In the genomic region with DNA sequence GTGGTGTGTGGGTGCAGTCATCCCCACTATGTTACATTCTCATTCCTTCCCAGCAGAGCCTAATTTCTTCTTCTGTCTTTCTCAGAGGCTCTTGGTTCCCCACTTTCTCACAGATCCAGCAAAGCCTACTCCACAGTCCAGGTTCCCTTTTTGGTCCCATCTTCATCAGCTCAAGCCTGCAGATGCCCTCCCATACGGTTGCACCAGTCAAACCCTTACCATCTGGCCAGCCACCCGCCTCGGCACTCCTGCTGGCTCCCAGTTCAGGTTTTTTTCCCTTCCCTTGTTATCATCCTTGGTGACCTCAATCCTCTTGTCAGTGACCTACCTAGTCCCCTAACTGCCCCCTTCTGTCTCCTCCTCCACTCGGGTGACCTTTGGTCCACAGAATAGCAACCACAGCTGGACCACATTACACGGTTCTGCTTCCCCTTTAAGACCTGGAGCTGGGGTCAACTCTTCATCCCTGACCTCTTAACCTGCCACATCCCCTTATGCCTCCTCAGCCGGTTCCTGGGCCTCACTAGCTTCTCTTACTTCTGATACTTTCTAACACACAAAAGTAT, we compare ENCODE assay signal across 24 mouse cellular contexts.
DNase-seq lines count a peak whose midpoint lies in the region; ATAC-seq and TF ChIP-seq lines count a peak whose summit lies in the region.
"Had no signal": no experiment of that assay in that cellular context is flagged by ENCODE, and none has a peak within 500 bp of the region (broad histone marks: within the 10 kb centered on the region; RNA-seq: fewer than 3 reads in every experiment).

No protein-coding gene starts in this region.

- no peaks in the 10 kb centered on the region for H3K36me3 ChIP-seq in hindbrain, embryonic 10.5 days
- no peaks in the 10 kb centered on the region for H3K36me3 ChIP-seq in hindbrain, embryonic 12.5 days
- H3K36me3 ChIP-seq in lung, postnatal 0 days (ENCODE audit: insufficient read depth, low read length) = no peaks in the 10 kb centered on the region
- H3K36me3 ChIP-seq: embryonic facial prominence, embryonic 13.5 days; forebrain, embryonic 12.5 days; heart, embryonic 12.5 days; limb, embryonic 15.5 days; midbrain, embryonic 12.5 days; neural tube, embryonic 12.5 days had no signal

- 8% methylated on average over 6 of the region's 6 CpGs for WGBS in hindbrain, embryonic 10.5 days
- WGBS in hindbrain, embryonic 12.5 days = 7% methylated on average over 6 of the region's 6 CpGs
- WGBS in lung, postnatal 0 days = 60% methylated on average over 6 of the region's 6 CpGs

- H3K9ac ChIP-seq in hindbrain, embryonic 12.5 days = no peak overlapping the region
- no peak overlapping the region for H3K9ac ChIP-seq in lung, postnatal 0 days (replicated peaks; ENCODE audit: low read depth)
- H3K9ac ChIP-seq: embryonic facial prominence, embryonic 13.5 days; forebrain, embryonic 12.5 days; heart, embryonic 12.5 days; limb, embryonic 15.5 days; midbrain, embryonic 12.5 days; neural tube, embryonic 12.5 days had no signal

- TF ChIP-seq EP300 in lung, postnatal 0 days (IDR thresholded peaks at IDR 0.05) = no peak

- no peak overlapping the region for H3K4me2 ChIP-seq in hindbrain, embryonic 12.5 days (replicated peaks)
- H3K4me2 ChIP-seq in lung, postnatal 0 days (replicated peaks; ENCODE audit: low read depth, low read length) = no peak overlapping the region
- H3K4me2 ChIP-seq: embryonic facial prominence, embryonic 13.5 days; forebrain, embryonic 12.5 days; heart, embryonic 12.5 days; limb, embryonic 15.5 days; midbrain, embryonic 12.5 days; neural tube, embryonic 12.5 days had no signal

- peaks cover 33% of the 10 kb centered on the region for H3K4me1 ChIP-seq in hindbrain, embryonic 10.5 days (replicated peaks)
- 0 out of 2 replicates have a peak, but pooled peaks cover 3% of the 10 kb centered on the region for H3K4me1 ChIP-seq in hindbrain, embryonic 12.5 days
- H3K4me1 ChIP-seq in lung, postnatal 0 days (ENCODE audit: insufficient read depth, low read depth, low read length) = no peaks in the 10 kb centered on the region
- H3K4me1 ChIP-seq: forebrain, embryonic 12.5 days; midbrain, embryonic 12.5 days; neural tube, embryonic 12.5 days had no signal

- H3K27me3 ChIP-seq in hindbrain, embryonic 10.5 days (ENCODE audit: insufficient read depth, poor library complexity, severe bottlenecking) = 0 out of 2 replicates have a peak, but pooled peaks cover 6% of the 10 kb centered on the region
- H3K27me3 ChIP-seq in hindbrain, embryonic 12.5 days = no peaks in the 10 kb centered on the region
- H3K27me3 ChIP-seq in lung, postnatal 0 days (replicated peaks; ENCODE audit: insufficient read depth, low read length) = no peaks in the 10 kb centered on the region
- H3K27me3 ChIP-seq: embryonic facial prominence, embryonic 13.5 days; forebrain, embryonic 12.5 days; limb, embryonic 15.5 days; midbrain, embryonic 12.5 days; neural tube, embryonic 12.5 days had no signal

- H3K27ac ChIP-seq in hindbrain, embryonic 10.5 days = peak overlapping the region; percentile 53; the same call in 1 of the 2 replicates
- no peak overlapping the region for H3K27ac ChIP-seq in hindbrain, embryonic 12.5 days
- H3K27ac ChIP-seq in lung, postnatal 0 days (ENCODE audit: low read length) = no peak overlapping the region
- H3K27ac ChIP-seq: embryonic facial prominence, embryonic 13.5 days; forebrain, embryonic 12.5 days; gastrocnemius, adult 2 months; limb, embryonic 15.5 days; midbrain, embryonic 12.5 days; neural tube, embryonic 12.5 days had no signal

- peak; percentile 51 for DNase-seq in hindbrain, embryonic 10.5 days (ENCODE audit: low spot score)
- peak; percentile 50 to 59 for DNase-seq in cerebellum, adult 18-20 months
- DNase-seq in cerebellum, postnatal 10 days = peak; percentile 64 to 72
- DNase-seq in embryo, embryonic 11 days = peak; percentile 52
- DNase-seq in lung, postnatal 0 days (ENCODE audit: low spot score) = no peak
- no peak for DNase-seq in liver
- DNase-seq in frontal cortex, postnatal 36 days (ENCODE audit: low spot score in 2 of 2) = no peak
- DNase-seq: adrenal gland, postnatal 14 days; gastrocnemius, adult 2 months; heart, postnatal 10 days; layer of hippocampus, adult 9-11 months; lung, postnatal 10 days; retina, postnatal 1 day; thymus, postnatal 14 days had no signal

- no peak for TF ChIP-seq CTCF in lung, postnatal 0 days (IDR thresholded peaks at IDR 0.05)

- no peaks in the 10 kb centered on the region for H3K9me3 ChIP-seq in hindbrain, embryonic 10.5 days
- H3K9me3 ChIP-seq in hindbrain, embryonic 12.5 days (replicated peaks) = no peaks in the 10 kb centered on the region
- H3K9me3 ChIP-seq in lung, postnatal 0 days (ENCODE audit: low read length) = no peaks in the 10 kb centered on the region
- H3K9me3 ChIP-seq: embryonic facial prominence, embryonic 13.5 days; forebrain, embryonic 12.5 days; heart, embryonic 12.5 days; limb, embryonic 15.5 days; midbrain, embryonic 12.5 days; neural tube, embryonic 12.5 days had no signal

- no peak overlapping the region for H3K4me3 ChIP-seq in hindbrain, embryonic 10.5 days
- no peak overlapping the region for H3K4me3 ChIP-seq in hindbrain, embryonic 12.5 days
- H3K4me3 ChIP-seq in lung, postnatal 0 days (ENCODE audit: low read depth, low read length) = no peak overlapping the region
- H3K4me3 ChIP-seq: embryonic facial prominence, embryonic 13.5 days; erythroblast, embryonic 14.5 days; forebrain, embryonic 12.5 days; gastrocnemius, adult 2 months; heart, embryonic 12.5 days; limb, embryonic 15.5 days; midbrain, embryonic 12.5 days; neural tube, embryonic 12.5 days had no signal

- ATAC-seq in hindbrain, embryonic 12.5 days (ENCODE audit: low FRiP score) = no peak
- ATAC-seq in lung, postnatal 0 days = no peak
- ATAC-seq: CD4-positive, CD25-positive, alpha-beta regulatory T cell, adult 4 months; intestine, postnatal 0 days had no signal

Comparison
In these comparisons a context has a peak if more than half of its experiments do, and no peak if none do; other contexts are left out.
1. DNase-seq: peak in hindbrain, embryonic 10.5 days (single experiment), cerebellum, adult 18-20 months (2 of 2), cerebellum, postnatal 10 days (2 of 2) and embryo, embryonic 11 days (single experiment); none in lung, postnatal 0 days (single experiment), liver (single experiment) and frontal cortex, postnatal 36 days (0 of 2).